Mouse (Mus musculus) embryonic stem cell, embryonic (primary cell): ENCODE measurements around the gene Mbnl1.

Experiments
- CTCF ChIA-PET, 4 experiments: fragments of 300-600 bp in 2 of 4; fragments of 350-600 bp in 2 of 4; sonication (Branson Sonifier 250); formaldehyde crosslinking; loops; one replicate each; lab custom pipeline; 2022; ENCODE audit warnings: inconsistent platforms in 2 of 4; lab: Charles Lee
- POLR2A ChIA-PET, 4 experiments: fragments of 300-600 bp in 2 of 4; fragments of 350-600 bp in 2 of 4; sonication (Branson Sonifier 250); formaldehyde crosslinking; loops; one replicate each; lab custom pipeline; 2022; ENCODE audit warnings: antibody characterized with exemption in 4 of 4, inconsistent platforms in 1 of 4; lab: Charles Lee

Gene Mbnl1

DNA sequence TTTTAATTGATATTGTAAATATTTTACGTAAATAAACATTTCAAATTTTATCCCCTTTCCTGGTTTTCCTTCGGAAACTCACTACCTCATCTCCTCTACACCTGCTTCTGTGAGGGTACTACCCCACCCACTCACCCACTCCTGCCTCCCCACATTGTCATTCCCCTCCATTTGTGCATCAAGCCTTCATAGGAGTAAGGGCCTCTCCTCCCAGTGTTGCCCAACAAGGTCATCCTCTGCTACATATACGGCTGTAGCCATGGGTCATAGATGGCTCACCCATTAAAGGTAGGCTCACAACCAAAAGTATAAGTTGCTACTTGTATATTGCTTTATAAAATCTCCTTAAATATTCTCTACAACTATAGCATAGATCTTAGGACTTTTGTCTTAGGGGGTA lies 34.9 kb downstream of the Mbnl1 start:
- POLR2A ChIA-PET = interaction anchor here in 2 of 4 experiments (1.5 to 2.5 kb wide), 2 partner anchors 8 to 9 kb away, joined by 6 to 9 read pairs; no protein-coding TSS in a partner anchor
- CTCF ChIA-PET = no interaction called here

DNA sequence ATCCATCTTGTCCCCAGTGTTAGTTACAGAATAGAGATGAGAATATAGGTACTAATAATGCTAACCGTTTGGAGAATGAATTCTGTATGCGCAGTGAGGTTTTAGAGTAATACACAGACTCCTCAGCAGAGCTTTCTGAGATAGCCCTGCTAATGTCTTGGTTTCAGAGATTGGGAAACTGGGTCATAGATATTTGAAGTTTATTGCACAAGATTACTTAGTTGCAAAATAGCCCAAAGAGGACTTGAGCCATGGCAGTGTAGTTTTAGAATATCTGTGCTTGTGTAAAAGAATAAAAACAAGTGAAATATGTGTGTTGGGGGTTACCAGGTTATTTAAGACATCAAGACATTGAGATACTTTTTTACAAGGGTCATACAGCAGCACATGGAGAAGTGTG lies 35.3 kb downstream of the Mbnl1 start:
- POLR2A ChIA-PET = no interaction called here

DNA sequence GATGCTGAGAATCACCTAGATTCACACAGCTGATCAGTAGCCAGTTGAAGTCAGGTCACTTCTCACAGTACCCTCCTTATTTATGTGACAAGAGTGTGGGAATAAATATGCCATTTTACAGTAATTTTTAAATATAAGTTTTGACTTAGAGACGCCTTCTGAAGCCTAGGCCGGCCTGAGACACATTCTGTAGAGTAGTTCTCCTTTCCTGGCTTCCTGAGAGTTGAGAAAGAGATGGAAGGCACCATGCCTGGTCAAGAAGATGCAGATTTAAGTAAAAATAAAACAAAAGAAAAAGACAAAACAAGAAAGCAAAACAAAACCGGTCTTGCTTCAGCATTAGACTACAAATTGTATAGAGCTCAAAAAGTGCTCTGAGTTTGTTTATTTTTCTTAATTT lies 38.6 kb downstream of the Mbnl1 start:
- POLR2A ChIA-PET = interaction anchor here in 1 of 4 experiments (1.1 to 1.9 kb wide), 3 partner anchors 9 to 106 kb away, joined by 5 to 6 read pairs (median 5); no protein-coding TSS in a partner anchor
- CTCF ChIA-PET = no interaction called here

More for the DNA sequence above, 35.3 kb downstream of the Mbnl1 start:
- CTCF ChIA-PET = no interaction called here

DNA sequence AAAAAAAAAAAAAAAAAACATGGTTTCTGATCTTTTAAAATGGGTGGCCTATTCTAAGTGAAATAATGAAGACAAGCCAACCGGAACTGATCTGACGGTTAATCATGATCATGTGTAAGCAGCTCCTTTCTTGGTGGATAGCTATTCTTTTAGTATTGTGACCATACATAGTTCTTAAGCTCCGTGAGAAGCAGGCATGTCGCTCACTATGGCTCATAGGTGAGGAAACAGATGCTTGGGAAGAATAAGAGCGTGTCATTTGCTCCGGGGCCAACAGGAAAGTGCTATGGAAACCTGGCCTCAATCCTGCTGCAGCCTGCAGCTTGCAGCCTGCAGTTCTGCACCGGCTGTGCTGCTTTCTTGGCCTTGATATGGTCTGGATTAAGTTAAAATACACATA lies 40.7 kb downstream of the Mbnl1 start:
- POLR2A ChIA-PET = interaction anchor here in 1 of 4 experiments (0.7 to 1.0 kb wide), 3 partner anchors 10 to 50 kb away, joined by 3 read pairs; no protein-coding TSS in a partner anchor
- CTCF ChIA-PET = interaction anchor here in 1 of 4 experiments (0.7 kb wide), 1 partner anchor 15 kb away, joined by 8 read pairs; no protein-coding TSS in a partner anchor

DNA sequence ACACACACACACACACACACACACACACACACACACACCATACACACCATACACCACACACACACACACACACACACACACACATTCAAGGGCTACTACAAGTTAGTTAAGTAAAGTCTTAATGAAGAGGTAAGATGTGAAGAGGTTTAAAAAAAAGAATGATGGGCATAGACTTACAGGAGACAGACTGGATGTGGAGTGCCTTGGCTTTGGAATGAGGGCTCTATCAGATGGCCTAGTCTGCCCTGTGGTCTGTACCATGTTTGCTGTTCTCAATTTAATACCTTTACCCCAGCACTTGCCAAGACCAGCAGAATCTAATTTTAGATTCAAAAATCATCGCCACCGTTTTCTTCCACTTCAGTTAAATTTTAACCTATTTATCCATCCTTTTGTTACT lies 41.1 kb downstream of the Mbnl1 start:
- CTCF ChIA-PET = interaction anchor here in 1 of 4 experiments (0.7 kb wide), 1 partner anchor 15 kb away, joined by 8 read pairs; no protein-coding TSS in a partner anchor
- POLR2A ChIA-PET = interaction anchor here in 1 of 4 experiments (0.7 to 1.5 kb wide), 3 partner anchors 9 to 50 kb away, joined by 3 read pairs; no protein-coding TSS in a partner anchor

DNA sequence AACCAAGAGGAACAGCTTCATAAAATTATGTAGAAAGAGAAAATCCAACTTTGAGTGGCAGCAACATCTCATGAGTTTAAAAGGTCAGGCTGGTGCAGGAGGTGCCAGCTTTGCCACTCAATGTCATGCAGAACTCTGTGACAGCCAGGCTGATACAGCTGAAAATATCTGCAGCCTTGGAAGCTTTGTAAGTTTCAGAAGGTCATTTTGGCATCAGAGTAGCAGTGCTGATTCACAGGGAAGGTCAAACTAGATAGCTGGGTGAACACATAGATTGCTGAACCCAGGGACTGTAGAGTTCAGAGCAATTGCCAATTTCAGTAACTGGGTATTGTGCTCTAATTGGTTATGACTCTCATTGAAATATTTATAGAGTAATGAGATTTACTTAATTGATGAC lies 42.8 kb downstream of the Mbnl1 start:
- POLR2A ChIA-PET = interaction anchor here in 2 of 4 experiments (1.5 to 4.2 kb wide), 5 partner anchors 9 to 15 kb away, joined by 3 to 27 read pairs (median 6); no protein-coding TSS in a partner anchor
- CTCF ChIA-PET = no interaction called here

DNA sequence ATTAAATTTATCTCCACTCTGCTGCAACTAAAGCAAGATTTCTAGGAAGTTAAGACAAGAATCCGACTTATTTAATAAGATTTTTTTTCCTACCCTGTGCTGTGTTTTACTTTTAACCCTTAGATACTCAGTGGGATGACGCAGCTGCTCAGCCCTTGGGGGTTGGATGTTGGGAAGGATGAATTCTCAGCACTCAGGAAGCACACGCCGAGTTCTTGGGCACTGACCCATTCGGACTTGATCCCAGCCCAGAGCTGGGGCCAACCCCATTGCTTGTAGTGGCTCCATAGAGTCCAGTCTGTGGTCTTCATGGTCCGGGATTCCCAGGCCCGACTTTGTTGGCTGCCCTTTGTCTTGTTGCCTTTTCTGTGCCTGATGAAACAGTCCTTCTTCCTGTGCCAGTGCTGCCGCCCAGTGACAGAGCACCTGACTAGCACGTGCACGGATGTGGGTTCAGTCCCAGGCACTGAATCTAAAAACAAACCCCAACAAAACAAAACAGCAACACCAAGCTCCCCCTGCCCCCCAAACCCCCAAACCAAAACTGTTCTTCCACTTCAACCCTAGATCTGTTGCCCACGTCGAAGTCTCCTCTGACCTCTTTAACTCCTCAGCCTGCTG lies 43.5 kb downstream of the Mbnl1 start:
- CTCF ChIA-PET = no interaction called here
- POLR2A ChIA-PET = interaction anchor here in 2 of 4 experiments (0.6 to 4.2 kb wide), 12 partner anchors 9 to 1981 kb away, joined by 3 to 27 read pairs (median 4); no protein-coding TSS in a partner anchor

DNA sequence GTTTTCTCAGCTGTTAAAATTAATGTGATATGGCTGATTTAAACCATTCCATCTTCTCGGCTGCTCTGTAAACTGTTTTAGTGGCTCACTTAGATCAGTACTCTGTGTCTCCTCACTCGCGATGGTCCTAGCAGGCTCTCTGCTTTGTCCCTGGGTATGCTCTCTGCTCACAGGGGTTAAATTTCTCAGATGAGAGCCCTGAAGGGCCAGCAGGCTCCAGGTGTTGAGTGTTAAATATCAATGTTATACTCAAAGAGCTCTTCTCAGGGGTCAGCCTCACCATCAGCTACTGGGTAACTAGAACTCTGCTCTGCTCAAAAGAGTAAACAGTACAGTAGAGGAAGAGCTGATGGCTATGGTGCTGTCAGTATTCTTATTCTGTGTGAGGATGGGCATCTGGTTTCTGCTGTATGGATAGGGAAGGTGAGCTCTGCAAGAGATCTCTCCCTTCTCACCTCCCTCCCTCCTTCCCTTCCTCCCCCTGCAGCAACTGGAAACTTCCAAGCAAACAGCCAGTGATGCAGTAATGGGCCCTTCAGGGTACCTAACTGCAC lies 44.7 kb downstream of the Mbnl1 start:
- ChIA-PET POLR2A (interaction anchor here in 2 of 4 experiments (0.7 to 4.2 kb wide), 8 partner anchors 8 to 1939 kb away, joined by 3 to 27 read pairs (median 6); no protein-coding TSS in a partner anchor), CTCF (no interaction called here)

DNA sequence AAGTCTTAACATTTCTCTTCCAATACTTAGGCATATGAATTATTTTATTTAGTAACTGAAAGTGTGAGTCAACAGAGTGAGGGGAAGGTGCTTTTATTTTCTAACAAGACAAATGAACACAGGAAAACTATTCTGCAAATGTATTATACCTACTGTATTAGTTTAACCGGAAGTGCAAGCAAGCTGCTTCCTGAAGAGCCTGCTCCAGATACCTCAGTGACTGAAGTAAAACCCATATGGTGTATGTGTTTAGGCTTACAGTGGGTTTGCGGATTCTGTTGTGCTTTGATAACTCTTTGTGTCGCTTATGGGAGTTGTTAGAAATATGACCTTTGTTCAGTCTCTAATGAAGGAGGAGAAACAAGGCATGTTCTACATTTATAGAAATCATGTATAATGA lies 46.7 kb downstream of the Mbnl1 start:
- ChIA-PET POLR2A (no interaction called here), CTCF (no interaction called here)

DNA sequence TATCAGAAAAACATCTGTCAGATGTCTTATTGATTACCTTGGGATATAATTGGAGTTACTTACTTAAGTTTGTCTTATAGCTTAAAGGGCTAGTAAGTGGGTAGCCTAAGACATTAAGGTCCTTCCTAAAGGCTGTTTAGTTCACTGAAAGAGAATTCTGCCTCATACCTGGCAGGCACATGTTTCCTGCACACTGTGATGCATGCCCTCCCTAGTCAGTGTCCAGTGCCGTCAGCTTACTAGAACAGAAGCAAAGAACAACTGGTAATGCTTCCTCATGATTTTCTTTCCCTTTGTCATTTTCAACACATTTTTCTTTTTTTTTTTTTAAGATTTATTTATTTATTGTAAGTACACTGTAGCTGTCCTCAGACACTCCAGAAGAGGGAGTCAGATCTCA lies 51.5 kb downstream of the Mbnl1 start:
- ChIA-PET POLR2A (interaction anchor here in 1 of 4 experiments (1.4 kb wide), 1 partner anchor 22 kb away, joined by 7 read pairs; no protein-coding TSS in a partner anchor), CTCF (no interaction called here)

DNA sequence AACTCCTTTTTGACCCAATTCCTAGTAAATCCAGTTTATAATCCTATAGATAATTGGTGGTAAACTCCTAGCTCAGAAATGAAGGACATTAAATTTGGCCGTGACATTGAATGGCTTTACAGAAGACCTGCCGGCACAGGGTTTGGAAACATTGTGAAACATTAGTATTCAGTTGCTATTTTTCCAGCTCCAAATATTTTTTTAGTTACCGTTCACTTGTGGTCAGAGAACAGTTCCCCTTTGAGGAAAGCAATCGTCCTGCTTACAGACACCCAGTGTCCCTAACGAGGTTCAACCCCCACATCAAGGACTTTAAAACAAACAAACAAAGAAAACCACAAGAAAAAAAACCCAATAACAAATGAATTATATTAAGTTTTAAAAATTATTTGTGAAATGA lies 58.7 kb downstream of the Mbnl1 start:
- POLR2A ChIA-PET = interaction anchor here in 1 of 4 experiments (0.6 to 1.6 kb wide), 3 partner anchors 10 to 36 kb away, joined by 4 read pairs; no protein-coding TSS in a partner anchor

DNA sequence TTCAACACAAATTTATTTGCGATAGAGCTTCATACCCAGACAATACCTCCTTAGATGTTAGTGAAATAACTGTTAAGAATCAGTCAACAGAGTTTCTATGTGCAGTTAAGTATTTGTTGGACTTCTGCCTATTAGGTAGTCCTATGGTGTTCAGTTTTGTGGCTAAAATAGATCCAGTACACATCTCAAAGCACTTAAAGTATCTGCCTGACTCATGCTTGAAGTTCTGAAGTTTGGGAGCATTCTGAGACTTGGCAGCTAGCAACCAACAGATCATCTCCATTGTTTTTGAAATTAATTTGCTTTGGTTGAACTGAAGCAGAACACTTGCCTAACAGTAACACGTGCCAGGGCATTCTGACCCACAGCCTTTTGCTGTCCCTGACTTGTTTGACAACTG lies 59.2 kb downstream of the Mbnl1 start:
- POLR2A ChIA-PET = interaction anchor here in 1 of 4 experiments (1.5 to 1.6 kb wide), 2 partner anchors 10 to 35 kb away, joined by 4 read pairs; no protein-coding TSS in a partner anchor

More for the DNA sequence above, 58.7 kb downstream of the Mbnl1 start:
- CTCF ChIA-PET = no interaction called here

DNA sequence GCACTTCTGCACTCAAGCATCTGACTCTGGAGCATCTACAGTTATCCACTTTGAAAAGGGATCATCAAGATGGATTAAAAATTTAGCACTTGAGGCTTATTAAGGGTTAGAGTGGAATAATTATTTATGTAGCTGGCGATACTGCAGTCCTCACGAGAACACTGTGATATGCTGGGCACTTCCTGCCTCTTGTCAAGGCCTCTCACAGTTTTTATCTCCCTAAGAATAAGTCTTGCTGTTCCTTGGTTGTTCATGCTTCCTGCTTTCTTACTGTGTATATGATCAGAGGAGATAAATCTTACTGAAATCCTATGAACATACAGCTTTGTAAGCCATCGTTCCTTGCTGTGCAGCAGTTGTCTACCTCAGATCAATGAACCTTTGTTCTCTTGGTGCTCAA lies 62.6 kb downstream of the Mbnl1 start:
- ChIA-PET CTCF (no interaction called here), POLR2A (no interaction called here)

More for the DNA sequence above, 59.2 kb downstream of the Mbnl1 start:
- CTCF ChIA-PET = no interaction called here

DNA sequence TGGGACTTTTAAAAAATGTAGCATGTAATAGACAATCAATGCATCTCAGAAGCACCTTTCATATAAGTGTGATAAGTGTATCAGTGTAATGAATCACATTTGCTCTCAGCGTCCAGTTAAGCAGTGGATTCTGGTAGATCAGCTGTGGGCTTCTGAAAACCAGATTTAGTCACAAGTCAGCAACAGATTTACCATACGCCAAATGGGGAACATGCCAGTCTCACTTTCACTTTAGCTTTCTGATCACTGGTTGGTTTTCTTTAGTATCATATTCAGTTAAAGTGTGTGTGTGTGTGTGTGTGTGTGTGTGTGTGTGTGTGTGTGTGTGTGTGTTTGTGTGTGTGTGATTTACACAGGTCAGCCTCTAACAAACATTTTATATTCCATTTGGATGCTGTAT lies 64.4 kb downstream of the Mbnl1 start:
- ChIA-PET CTCF (no interaction called here), POLR2A (no interaction called here)

DNA sequence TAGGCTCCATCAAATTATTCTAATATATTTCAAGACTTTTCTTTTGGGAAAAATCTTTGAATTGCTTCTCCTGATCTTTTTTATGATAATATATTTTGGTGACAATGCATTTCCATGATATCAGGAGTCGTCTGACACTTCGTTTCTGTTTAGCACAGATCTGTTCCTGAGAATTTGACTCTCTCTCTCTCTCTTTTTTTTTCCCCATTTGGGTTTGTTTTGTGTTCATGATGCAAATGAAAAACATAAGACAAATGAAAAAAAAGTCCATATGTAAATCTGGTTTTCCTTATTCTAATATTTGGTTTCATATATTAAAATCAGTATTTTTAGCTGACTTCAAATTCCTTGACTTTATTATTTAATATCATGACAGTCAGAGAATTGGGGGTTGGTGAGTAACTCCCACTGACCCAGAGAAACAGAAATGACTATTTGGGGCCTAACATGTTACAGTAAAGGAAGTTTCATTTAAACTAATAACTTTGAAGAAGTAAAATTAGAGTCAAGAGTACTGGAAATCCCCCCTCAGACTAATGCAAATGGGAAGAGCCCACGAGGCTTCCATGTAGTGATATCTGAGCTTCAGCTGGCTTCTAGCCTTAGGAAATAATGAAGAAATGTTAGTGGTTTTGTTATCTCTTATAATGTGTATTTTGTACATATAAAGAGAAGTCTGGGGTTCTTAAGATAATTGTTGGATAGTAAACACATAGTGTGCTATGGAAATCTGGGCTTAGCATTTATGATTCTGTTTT lies 65.8 kb downstream of the Mbnl1 start:
- CTCF ChIA-PET = no interaction called here
- POLR2A ChIA-PET = interaction anchor here in 1 of 4 experiments (1.8 to 2.1 kb wide), 2 partner anchors 16 to 31 kb away, joined by 4 to 5 read pairs; no protein-coding TSS in a partner anchor

DNA sequence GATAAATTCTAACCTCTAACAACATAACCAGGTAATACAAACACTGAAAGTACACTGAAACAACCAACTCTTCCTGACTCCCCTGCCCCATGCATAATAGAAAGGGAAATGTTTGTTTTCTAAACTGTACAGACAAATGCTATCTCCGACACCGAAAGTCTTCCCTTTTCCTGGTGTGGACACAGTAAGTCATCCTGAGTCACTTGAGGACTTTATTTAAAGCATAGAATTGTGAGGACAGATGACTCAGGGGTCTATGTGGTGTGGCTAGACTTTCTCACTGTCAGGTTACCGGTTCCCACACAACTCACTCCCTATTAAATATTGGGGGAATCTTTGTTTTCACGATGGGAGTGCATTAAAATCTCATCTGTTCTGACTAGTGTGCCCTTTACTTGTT lies 68.5 kb downstream of the Mbnl1 start:
- CTCF ChIA-PET = no interaction called here
- POLR2A ChIA-PET = interaction anchor here in 1 of 4 experiments (1.5 kb wide), 1 partner anchor 10 kb away, joined by 4 read pairs; no protein-coding TSS in a partner anchor

DNA sequence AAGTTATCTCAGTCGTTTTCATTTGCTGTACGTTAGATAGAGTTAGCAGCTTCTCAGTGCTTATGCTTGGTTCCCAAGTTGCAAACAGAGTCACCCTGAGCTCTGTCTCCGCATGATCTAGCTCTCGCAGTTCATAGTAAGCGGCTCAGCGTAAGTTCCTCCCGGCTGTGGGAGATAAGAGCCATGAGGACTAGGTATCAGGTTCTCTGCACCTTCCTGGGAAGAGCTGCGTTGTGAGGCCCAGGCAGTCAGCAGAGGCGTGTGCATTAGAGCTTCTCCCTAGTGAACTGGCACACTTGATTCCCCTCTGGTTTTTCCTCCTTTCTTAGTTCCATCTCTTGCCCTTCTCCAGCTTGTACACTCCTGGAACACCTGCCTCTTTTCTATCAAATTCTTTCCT lies 73.6 kb downstream of the Mbnl1 start:
- ChIA-PET POLR2A (interaction anchor here in 1 of 4 experiments (0.8 to 2.0 kb wide), 2 partner anchors 10 to 44 kb away, joined by 3 to 4 read pairs; no protein-coding TSS in a partner anchor), CTCF (no interaction called here)

DNA sequence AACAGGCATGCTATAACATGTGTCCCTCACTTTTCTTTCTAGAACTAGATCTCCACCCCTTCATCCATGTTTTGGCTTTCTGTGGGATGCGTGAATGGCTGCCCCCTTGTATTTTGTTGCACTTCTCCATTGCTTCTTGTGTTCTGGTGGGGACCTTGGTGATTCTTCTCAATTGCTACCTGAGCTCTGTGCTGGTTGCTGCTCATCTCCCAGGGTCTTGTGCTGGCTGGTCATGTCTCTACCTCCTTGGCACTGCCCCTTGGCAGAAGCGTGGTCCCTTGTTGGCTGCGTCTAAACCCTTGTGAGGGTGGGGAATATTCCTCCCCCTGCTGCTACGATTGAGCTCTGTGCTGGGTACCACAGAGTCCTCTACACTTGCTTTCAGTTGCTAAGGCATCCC lies 74.3 kb downstream of the Mbnl1 start:
- ChIA-PET POLR2A (interaction anchor here in 1 of 4 experiments (1.0 to 2.0 kb wide), 2 partner anchors 13 to 44 kb away, joined by 3 to 4 read pairs; no protein-coding TSS in a partner anchor), CTCF (no interaction called here)

DNA sequence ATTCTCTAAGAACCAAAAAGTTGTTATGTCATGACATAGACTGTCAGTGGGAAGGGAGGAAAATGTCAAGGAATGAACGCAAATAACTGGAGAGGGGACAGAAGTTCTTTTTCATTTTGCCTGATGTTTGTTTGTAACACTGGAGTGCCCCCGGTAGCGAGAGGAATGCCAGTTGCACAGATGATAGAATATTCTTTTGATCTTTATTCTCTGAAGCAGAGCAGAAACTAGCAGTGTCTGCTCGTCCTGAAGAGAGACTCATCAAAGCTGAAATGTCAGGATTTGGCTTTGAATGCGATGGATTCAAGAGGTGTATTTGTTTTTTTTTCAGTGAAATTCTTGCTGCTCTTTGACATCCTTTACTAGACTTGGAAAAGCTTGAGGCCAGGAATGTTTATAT lies 77.9 kb downstream of the Mbnl1 start:
- ChIA-PET POLR2A (no interaction called here), CTCF (no interaction called here)
